Mouse (Mus musculus): ENCODE data around the gene Pde2a.

- no peak for TF ChIP-seq POLR2A (IDR thresholded peaks at IDR 0.05; ENCODE audit: low read depth, low read length)
- no peak for TF ChIP-seq CTCF (IDR thresholded peaks at IDR 0.05; ENCODE audit: borderline replicate concordance, insufficient read depth, low read length)
These were observed 36.2 kb upstream of the Pde2a start for GRCm38 (mm10) chr7:101385331-101385733.
